Mouse (Mus musculus): ENCODE results near the gene Nfix.

- TF ChIP-seq CTCF (IDR thresholded peaks at IDR 0.05; ENCODE audit: low read depth) (no peak), EP300 (optimal IDR thresholded peaks at IDR 0.05) (no peak)
These were observed 16.0 kb upstream of the Nfix start for GRCm38 (mm10) chr8:84816117-84816516.

All from stomach, postnatal 0 days (tissue).